Mouse (Mus musculus) lung, adult 10 weeks (tissue): Measurements from ENCODE around the gene Dcbld2. TPM values are rescaled to one million over a fixed set of nuclear protein-coding genes. Genes with fewer than 3 reads are reported as not detected.

ENCODE experiments used
- polyA plus RNA-seq: library from polyadenylated mRNA; stranded (reverse); fragments of 350-450 nt; fragmentation: Illumina TruSeq; extraction: RNeasy Lipid Tissue Mini Kit (QIAGEN cat#74804); gene quantifications from one replicate; pipeline ENCODE4 v1.2.3, GENCODE M21; 2014; ENCODE audit warnings: low read depth, low replicate concordance; ENCODE audit not compliant: insufficient read depth

Dcbld2 gene
- 5.9 TPM for polyA plus RNA-seq

DNA sequence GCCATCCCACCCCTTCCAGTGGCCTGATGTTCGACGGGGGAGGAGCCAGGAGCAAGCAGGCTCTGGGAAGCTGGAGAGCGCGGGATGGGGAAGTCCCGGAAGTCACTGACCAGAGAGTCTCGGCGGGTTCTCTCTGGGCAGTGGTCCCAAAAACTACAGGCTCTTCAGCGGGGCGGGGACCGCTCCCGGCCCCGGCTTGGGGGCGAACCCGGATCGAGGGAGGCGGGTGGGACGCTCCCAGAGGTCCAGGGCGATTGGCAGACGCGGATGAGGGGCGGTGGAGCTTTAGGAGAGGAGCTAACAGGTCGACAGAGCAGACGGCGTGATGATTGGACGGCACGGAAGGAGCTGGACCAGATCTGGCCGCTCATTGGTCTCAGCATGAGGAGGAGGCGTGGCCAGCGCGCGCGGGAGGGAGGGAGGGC is at the start of gene Dcbld2:
Gene Dcbld2, plus strand, starts transcription at position 382 of the 425 bp plus-strand sequence.

Other genes starting within 250 kb of the Dcbld2 start
- gene St3gal6, start 115.8 kb downstream of the Dcbld2 start, polyA plus RNA-seq, result 46.4 TPM
- gene Gm813, start 208.5 kb downstream of the Dcbld2 start, polyA plus RNA-seq, result not detected
- gene E330017A01Rik, start 230.3 kb downstream of the Dcbld2 start, polyA plus RNA-seq, result not detected